Mouse (Mus musculus): ENCODE results near the gene Sipa1l1.

DNA sequence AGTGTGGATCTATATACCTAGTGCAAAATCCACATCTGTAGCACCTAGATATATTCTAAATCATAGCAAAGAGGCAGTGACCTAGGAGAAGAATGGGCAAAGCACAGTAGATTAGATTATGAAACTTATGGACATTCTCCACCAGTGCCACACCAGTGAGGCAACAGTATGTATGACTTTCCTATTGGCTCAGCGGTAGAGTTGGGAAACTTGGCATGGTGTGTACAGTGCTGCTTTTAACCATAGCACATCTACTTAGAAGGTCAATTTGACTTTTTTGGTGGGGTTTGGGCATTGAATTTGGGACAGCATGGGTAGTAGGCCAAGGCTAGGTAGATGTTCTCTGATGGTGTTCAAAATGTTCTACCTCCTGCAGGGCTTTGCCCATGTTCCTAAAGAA, 159.0 kb downstream of the Sipa1l1 start:
- TF ChIP-seq GATA2 (IDR thresholded peaks at IDR 0.05; ENCODE audit: borderline replicate concordance, low read depth, low read length): no peak
- no peak for TF ChIP-seq CTCF (IDR thresholded peaks at IDR 0.05; ENCODE audit: low read depth, low read length)
- no peak for TF ChIP-seq TAL1 (conservative IDR thresholded peaks at IDR 0.05; ENCODE audit: low read depth, low read length)
- no peak for TF ChIP-seq POLR2AphosphoS5 (IDR thresholded peaks at IDR 0.05; ENCODE audit: insufficient replicate concordance, low read depth, low read length)

Measured in G1E (cell line).